Mouse (Mus musculus) ovary, postnatal 10 days (tissue): ENCODE results near the gene Farsa.
"Not testable (repeated sequence)": the region's sequence is repeated elsewhere in the genome, so short reads cannot be mapped to it uniquely, and the experiment has no call there.

Experiments used
- DNase-seq: peaks from one replicate; pipeline ENCODE4 v3.0.0; 2022; ENCODE audit warnings: low spot score

The Farsa gene

DNA sequence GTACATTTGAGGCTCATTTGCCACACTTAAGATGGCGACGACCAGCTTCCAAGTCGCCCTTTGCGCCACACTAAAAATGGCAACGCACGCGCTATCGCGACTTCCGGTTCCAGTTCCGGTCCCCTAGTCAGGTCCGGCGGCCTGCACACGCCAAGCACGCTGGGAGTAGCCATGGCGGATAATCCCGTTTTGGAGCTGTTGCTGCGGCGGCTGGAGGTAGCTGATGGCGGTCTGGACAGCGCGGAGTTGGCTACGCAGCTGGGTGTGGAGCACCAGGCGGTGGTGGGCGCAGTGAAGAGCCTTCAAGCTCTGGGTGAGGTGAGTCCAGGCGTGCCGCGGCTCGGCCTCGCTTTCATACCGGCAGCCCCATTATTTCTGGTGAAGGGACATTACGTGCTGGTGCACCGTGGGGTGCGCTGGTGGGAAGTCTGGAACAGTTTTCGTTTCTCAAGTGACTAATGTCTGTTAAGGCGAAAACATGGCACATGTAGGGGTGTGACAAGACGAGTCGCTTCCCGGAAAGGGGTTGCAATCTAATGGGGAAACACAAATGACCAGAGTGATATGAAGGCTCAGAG lies at the start of gene Farsa:
Gene Farsa, plus strand, starts transcription at position 126 of the 578 bp plus-strand sequence.
- peak; percentile 82 for DNase-seq

GRCm38 (mm10) chr8:84809109-84809940 lies 47.5 kb upstream of the Farsa start:
- no peak for DNase-seq

DNA sequence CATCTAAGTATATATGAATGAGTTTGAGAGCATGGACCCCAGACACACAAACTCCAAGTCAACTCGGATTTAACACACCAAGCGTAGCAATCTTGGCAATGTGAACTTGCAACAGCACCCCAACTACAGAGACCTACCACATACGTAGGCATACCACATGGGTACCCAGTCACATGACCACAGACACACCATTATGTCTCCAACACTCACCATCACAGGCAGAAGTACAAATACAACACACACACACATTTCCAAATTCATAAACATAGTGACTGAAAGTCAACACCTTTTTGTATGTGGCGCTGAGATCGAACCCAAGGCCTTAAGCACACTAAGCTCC lies 46.9 kb upstream of the Farsa start:
- DNase-seq, result no peak

DNA sequence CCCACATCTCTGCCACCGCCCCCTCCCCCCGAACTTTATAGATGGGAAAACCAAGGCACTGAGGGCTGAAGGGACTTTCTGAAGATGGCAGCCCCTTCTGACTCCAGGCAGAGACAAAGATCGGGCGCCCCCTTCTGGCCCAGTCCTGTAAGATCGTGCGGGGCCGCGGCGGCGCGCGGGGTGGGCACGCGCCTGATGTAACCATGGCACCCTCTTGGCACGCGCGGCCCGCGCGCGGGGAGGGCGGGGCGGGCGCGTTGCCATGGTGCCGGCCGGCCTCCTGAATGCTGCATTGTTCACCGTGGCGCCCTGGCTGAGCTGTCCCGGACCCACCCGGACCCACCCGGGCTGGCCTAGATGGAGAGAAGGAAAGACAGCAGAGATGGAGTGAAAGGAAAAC lies 45.9 kb upstream of the Farsa start:
- peak; percentile 95 for DNase-seq

DNA sequence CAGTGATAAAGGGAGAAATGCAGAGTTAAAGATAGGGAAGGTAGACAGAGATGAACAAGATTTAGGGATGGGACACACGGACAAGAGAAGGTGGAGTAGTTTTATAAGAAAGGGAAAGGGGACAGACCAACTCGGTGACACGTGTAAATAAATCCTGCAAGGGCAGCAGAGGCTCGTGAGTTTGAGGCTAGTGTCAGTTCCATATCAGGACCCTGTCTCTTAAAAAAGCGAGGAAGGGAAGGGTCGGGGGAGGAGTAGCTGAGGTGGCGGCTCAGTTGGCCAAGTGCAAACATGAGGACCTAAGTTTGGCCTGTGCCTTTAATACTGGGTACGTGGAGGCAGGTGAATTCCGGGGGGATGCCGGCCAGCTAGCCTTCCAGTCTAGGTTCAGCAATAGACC lies 45.5 kb upstream of the Farsa start:
- DNase-seq, result no peak

- peak; percentile 72 for DNase-seq
Observed at GRCm38 (mm10) chr8:84813059-84813458, 43.7 kb upstream of the Farsa start.

DNA sequence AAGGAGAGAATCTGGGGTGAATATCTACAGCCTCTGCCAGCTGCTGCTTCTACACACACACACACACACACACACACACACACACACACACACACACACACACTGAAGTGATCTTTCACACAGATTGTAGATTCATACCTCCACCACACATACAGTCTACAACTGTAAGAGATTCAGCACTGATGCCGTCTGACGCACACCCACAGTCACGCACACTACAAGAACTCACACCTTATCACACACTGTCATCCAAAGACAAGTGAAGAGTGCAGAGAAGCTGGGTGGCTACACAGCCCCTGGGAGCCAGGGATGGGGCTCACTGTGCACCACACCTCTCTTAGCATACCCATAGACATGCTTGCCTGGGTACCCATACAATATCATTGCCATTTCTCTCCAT lies 43.0 kb upstream of the Farsa start:
- no peak for DNase-seq

DNA sequence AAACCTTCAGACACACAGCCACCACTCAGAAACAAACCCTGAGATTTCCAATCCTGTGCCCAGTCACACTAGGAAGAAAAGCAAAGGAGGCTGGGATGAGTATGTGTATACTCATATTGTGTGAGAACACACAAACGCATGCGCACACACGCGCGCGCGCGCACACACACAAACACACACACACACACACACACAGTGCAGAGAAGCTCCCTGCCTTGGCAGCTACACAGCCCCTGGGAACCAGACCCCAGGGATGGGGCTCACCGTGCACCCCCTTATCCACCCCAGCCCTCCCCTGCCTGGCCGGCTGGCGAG lies 42.6 kb upstream of the Farsa start:
- DNase-seq, result no peak

DNA sequence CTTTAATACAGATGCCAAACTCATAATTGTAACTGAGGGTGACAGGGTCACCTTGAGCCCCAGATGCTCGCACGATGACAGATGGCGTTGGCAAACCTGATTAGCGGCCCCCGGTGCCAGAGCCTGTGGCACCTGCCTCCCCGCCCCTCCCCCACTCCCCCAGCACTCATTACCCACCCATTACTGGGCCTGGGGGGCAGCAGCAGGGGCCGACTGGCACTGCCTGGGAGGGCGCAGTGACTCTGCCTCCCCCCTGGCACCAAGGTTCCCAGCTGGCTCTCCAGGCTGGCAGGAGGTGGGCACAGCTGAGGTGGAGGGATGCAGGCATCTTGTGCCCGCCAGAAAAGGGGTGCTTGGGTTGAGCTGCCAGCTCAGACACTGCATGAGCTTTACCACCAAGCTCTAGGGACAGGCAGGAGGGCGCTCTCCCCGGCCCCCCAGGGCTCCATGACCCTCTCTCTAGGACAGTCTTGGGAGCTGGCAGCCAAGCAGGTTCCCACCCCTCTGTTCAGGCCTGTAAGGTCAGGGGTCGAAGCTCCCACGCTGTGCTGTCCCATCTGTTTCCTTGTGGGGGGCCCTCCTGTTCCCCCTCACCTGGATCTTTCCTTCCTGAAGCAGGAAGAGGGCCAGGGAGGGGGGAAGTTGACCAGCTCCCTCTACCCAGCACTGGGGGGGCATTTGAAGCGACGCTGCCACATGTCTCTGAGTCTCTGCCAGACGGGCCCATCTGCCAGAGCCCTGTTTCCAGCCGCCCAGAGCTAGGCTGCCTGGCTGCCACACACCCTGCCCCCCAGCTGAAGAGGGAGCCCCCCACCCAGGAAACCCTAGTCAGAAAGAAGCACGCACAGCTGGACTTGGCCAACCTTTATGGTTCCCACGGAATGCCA lies 42.0 kb upstream of the Farsa start:
- DNase-seq, result no peak

DNA sequence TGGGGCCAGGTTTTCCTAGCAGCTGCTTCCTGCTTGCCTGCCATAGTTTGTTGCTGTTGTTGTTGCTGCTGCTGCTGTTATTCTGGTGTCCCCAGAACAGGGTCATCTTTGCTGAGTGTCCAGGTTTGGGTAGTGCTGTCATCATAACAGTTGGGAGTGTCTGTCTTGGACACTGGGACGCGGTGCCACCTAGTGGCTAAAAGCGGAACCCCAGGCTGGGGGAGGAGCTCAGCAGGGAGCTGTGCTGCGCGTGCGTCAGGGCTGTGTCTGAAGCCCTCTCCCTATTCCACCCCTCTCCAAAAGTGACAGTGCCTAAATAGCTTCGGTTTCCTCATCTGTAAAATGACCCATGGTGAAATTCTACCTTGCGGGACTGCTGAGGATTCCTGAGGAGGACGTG lies 41.2 kb upstream of the Farsa start:
- peak; percentile 99 for DNase-seq

- no peak for DNase-seq
Observed at GRCm38 (mm10) chr8:84816117-84816516, 40.7 kb upstream of the Farsa start.

DNA sequence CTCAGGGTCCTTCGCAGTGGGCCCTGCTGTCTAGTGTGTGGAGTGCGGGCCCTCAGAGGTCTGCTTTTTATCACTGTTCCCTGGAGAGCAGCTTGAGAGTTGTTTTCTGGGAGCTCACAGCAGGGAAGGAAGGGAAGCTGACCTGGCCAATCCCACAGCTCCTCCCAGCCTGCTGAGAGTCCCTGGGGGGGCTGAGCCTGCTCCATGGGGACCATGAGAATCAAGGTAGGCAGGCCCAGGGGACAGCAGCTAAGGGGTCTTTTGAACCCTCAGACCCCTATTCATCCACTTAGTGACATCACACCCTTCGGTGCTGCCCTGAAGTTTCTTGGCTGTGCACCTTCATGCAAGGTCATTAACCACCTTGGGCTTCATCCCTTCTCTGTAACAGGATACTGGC lies 34.1 kb upstream of the Farsa start, which contains the start of gene Dand5:
Gene Dand5, minus strand, starts transcription at position 101 of the 400 bp plus-strand sequence.
- DNase-seq, result no peak

GRCm38 (mm10) chr8:84823653-84824052 lies 33.1 kb upstream of the Farsa start:
- DNase-seq, result no peak

GRCm38 (mm10) chr8:84825636-84826035 lies 31.2 kb upstream of the Farsa start:
- no peak for DNase-seq

DNA sequence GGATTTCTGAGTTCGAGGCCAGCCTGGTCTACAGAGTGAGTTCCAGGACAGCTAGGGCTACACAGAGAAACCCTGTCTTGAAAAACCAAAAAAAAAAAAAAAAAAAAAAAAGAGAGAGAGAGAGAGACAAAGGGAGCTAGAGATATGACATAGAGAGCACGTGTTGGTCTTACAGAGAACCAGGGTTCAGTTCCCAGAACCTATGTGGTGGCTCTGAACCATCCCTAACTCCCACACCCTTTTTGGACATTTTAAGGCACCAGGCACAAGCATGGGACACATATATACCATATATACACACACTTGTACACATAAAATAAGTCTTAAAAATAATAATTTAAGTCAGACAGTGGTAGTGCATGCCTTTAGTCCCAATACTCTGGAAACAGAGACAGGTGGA lies 30.3 kb upstream of the Farsa start:
- DNase-seq, result not testable (repeated sequence)

- DNase-seq, result no peak
Observed at GRCm38 (mm10) chr8:84831490-84831889, 25.3 kb upstream of the Farsa start, which contains the start of gene Gadd45gip1. Gadd45gip1 (plus strand) TSS chr8:84831522.

DNA sequence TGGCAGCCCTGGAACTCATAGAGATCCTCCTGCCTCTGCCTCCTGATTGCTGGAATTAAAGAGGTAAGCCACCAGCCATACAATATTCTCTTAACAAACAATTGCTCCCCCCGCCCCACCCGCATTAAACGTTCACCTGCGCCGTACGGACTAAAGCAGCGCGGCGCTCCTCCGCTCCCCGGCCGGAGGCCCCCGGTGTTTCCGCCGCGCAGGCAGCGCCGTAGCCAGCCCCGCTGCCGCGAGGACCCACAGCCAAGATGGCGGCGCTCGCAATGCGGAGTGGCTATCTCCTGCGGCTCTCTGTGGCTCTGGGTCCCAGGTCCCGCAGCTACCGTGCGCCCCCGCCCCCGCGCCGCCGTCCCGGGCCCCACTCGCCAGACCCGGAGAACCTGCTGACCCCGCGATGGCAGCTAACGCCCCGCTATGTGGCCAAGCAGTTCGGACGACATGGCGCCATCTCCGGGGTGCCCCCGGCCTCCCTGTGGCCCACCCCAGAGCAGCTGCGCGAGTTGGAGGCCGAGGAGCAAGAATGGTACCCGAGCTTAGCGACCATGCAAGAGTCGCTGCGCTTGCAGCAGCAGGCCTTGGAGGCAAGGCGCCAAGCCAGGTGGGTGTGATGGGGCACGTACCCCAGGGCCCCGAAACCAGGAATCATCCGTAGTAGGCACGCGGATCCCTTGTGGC lies 24.6 kb upstream of the Farsa start:
- DNase-seq, result peak; percentile 82

DNA sequence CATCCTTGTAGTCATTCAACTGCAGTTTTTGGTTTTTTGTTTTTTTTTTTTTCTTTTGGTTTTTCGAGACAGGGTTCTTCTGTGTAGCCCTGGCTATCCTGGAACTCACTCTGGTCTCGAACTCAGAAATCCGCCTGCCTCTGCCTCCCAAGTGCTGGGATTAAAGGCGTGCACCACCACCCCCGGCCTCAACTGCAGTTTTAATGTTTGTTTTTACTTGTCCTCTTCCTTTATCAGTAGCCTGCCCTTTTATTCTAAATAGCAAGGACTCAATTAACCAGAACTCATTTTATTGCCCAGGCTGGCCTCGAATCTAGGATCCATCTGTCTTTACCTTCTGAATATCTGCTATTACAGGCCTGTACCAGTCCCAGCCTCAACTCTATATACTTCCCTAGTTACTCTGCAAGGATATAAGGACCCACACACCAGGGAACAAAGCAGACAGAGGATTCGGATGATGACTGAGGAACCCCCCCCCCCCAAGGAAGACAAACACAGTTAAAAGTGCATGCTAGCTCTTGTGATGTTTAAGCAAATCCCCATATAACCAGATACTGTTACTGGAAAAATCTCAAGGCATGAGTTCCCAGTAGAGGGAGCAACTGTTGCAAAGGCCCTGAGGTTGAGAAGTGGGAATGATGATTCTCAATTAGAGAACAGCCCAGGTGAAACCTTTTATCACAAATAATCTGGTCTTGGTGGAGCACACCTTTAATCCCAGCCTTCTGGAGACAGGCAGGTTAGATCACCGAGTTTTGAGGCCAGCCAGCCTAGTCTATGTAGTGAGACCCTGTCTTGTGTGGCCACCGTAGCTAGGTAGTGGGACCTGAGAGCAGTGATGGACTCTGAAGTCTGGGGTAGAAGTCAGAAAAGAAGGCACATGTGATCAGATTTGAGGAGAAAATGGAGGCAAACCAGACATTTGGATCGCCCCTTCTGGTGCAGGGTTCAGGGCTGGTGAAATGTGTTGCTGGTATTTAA lies 23.7 kb upstream of the Farsa start:
- no peak for DNase-seq

GRCm38 (mm10) chr8:84834002-84834865 lies 22.6 kb upstream of the Farsa start:
- DNase-seq, result no peak
